Mouse (Mus musculus) hematopoietic stem cell, adult 5-6 weeks (primary cell): ENCODE results near the gene Oxsr1. TPM values are rescaled to one million over a fixed set of nuclear protein-coding genes. Genes with fewer than 3 reads are reported as not detected.
"Not testable (repeated sequence)": the region's sequence is repeated elsewhere in the genome, so short reads cannot be mapped to it uniquely, and the experiment has no call there.

Source experiments
- ATAC-seq, 2 experiments: fragments of 125-278 bp in 1 of 2; replicated peaks in 1 of 2; 2 replicates each; pipeline ENCODE4 v1.8.0; 2016 to 2017; ENCODE audit warnings: inconsistent platforms in 2 of 2, mild to moderate bottlenecking in 2 of 2, moderate number of reproducible peaks in 2 of 2, low read depth in 1 of 2, moderate TSS enrichment in 1 of 2; ENCODE audit not compliant: low FRiP score in 2 of 2, poor library complexity in 2 of 2, severe bottlenecking in 2 of 2, insufficient read depth in 1 of 2, low TSS enrichment in 1 of 2
- total RNA-seq: library from RNA; stranded (forward); fragments of 172-1452, 232-1000 nt; gene quantifications from 2 replicates; pipeline ENCODE4 v1.2.3, GENCODE M21; 2017

The Oxsr1 gene
- total RNA-seq, 1 experiment from 2014 or later = 48.2 TPM

DNA sequence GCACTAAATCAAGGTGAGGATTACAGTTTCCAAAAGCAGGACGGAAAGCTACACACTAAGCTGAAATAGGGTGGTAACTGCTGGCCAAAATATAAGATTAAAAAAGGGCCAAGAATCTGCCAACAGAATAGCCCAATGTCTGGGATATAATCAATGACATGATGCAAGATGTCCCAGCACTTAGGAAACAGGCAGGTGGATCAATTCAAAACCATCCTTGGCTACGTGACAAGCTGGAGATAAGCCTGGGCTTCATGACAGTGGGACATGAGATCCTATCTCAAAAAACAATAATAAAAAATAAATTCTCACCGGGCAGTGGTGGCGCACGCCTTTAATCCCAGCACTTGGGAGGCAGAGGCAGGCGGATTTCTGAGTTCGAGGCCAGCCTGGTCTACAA is 16.4 kb downstream of the Oxsr1 start:
- no peak for ATAC-seq

DNA sequence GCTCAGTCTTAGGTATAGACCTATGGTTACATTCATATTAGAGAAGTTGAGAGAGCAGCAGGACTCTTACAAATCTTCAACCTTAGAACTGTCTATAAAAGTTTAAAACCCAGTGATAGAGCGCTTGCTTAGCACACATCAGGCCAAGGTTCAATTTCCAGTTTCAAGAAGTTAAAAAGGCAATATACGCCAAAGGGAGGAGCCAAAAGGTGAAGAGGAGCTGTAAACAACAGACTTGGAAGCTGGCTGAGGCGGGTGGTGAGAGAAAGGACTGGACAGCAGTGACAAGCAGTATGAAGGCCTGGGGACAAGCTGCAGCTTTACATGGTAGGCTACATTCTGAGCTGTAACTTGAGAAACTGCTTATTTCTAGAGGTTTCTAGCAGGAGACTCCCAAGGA is 23.7 kb downstream of the Oxsr1 start:
- no peak for ATAC-seq

- no peak for ATAC-seq
These were observed 24.5 kb downstream of the Oxsr1 start for GRCm38 (mm10) chr9:119297696-119298095.

- ATAC-seq = no peak
These were observed 31.4 kb downstream of the Oxsr1 start for GRCm38 (mm10) chr9:119290791-119291190.

GRCm38 (mm10) chr9:119280894-119281682 is 41.1 kb downstream of the Oxsr1 start:
- ATAC-seq = no peak

DNA sequence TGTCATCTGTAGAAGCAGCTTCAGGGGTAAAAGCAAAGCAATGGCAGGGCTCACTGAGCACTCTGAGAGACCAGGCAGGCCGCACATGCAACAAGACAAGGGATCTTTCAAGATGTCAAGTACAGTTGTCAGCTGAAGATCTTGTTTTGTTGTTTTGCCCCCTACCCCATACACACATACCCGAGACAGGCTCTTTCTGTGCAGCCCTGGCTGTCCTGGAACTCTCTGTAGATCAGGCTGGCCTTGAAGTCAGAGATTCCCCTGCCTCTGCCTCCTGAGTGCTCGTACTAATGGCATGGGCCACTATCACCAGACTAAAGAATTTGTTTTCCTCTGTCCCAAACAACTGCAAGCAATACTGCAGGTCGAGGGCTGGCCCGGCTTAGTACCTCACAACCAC is 44.2 kb downstream of the Oxsr1 start:
- no peak for ATAC-seq

DNA sequence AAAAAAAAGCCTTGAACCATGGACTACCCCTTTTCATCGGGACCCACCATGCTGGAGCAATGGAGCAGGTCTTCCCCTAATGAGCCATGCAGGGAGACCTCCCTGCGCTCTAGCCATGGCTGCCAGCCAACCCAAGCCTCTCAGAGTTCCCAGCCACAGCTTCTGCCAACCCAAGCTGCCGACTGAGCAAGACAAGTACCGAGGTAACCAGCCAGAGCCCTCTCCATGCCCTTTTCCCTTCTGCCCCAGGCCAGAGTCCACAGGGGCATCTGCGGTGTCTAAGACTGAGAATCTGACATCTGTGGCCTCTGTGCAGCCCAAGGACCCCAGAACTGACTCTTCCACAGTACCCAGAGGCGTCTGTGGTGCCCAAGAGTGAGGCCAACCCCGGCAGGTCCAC is 45.9 kb downstream of the Oxsr1 start:
- ATAC-seq = no peak

DNA sequence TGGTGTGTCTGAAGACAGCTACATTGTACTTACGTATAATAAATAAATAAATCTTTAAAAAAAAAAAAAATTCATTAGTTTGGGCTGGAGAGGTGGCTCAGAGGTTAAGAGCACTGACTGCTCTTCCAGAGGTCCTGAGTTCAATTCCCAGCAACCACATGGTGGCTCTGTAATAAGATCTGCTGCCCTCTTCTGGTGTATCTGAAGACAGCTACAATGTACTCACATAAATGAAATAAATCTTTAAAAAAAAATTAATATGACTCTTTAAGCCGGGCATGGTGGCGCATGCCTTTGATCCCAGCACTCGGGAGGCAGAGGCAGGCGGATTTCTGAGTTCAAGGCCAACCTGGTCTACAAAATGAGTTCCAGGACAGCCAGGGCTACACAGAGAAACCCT is 47.4 kb downstream of the Oxsr1 start:
- ATAC-seq = not testable (repeated sequence)

- ATAC-seq = no peak
These were observed 50.7 kb downstream of the Oxsr1 start for GRCm38 (mm10) chr9:119271496-119271895.

- ATAC-seq = no peak
These were observed 53.6 kb downstream of the Oxsr1 start for GRCm38 (mm10) chr9:119268588-119269145.

DNA sequence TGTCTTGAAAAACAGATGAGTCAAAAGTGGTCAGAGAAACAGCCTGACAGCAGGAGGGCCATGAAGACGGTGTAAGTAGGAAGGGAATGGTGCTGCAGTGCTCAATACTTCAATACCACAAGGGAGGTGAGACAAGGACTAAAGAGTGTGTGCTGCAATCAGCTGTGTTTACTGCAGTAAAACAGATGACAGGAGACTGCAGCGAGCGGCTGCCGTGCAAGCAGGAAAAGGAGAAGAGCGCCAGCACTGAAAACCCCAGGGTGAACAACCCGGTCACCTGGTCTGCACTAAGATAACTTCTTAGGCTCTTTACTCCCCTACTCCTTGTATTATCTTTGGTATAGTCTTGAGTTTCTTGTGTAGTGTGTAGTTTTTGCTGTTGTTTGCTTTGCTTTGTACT is 54.1 kb downstream of the Oxsr1 start:
- no peak for ATAC-seq

DNA sequence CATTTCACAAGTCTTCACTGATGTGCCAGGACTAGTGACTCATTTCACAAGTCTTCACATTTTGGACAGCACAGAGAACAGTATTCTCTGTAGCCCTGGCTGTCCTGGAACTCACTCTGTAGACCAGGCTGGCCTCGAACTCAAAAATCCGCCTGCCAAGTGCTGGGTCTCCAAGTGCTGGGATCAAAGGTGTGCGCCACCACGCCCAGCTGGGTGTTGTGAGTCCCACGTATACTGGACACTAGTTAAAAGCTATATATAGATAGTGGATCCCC is 56.2 kb downstream of the Oxsr1 start:
- not testable (repeated sequence) for ATAC-seq

- ATAC-seq = not testable (repeated sequence)
These were observed 56.7 kb downstream of the Oxsr1 start for GRCm38 (mm10) chr9:119265373-119266120.

DNA sequence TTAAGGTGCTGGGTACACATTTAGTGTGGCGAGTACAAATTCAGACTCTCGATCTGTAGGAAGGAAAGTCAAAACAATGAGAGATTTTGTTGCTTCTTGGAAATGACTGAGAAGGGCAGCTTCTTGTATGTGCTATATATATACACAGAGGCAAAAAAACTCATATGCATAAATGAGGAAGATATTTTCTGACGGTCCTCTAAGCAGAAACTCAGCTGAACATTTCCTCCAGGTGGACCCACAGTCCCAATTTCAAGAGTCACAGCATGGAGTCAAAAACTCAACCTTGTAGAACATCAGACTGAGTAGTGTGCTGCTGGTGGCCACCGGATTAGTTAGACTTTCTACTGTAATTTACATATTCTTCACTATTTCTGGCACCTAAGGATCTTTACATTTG is 59.2 kb downstream of the Oxsr1 start:
- no peak for ATAC-seq

GRCm38 (mm10) chr9:119260825-119261224 is 61.4 kb downstream of the Oxsr1 start:
- no peak for ATAC-seq

DNA sequence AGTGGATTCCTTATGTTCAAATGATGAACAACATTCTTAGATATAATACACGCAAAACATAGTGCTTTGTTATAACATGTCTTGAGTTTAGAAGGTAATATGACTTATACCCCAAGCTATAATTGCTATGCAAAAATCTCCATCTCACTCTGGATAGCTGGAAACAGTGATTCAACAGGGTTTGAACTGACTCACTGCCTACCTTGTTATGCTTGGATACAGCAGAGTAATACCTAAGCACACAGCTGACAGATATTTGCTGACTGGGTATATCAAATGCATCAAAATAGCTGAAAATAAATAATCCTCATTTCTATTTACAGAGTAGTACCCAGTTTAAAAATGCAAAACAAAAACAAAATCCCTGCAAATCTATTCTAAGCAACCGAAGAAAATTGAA is 63.4 kb downstream of the Oxsr1 start:
- ATAC-seq = no peak

GRCm38 (mm10) chr9:119258128-119258527 is 64.1 kb downstream of the Oxsr1 start:
- no peak for ATAC-seq

DNA sequence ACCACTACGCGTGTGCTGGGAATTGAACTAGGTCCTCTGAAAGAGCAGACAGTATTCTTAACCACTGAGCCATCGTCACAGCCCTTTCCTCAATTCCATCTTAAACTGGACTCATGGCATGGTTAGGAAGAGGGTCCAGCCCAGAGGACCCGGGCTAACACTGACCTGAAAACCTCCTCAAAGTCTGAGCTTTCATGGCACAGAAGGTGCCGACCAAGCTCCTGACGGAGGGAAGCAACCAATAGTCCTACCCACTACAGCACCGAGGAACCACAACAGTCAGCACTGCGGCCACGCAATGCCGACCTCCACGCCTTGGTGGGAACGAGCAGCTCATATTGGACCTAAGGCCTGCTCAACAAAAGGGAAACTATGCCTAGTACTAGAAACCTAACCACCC is 66.1 kb downstream of the Oxsr1 start:
- no peak for ATAC-seq

- ATAC-seq = no peak
These were observed 67.1 kb downstream of the Oxsr1 start for GRCm38 (mm10) chr9:119255096-119255495.
